Mouse (Mus musculus) ES-Bruce4 (cell line): ENCODE data around the gene Fam83d.

Experiments
- EP300 ChIP-seq: IDR thresholded peaks from 2 replicates; pipeline ENCODE4 v1.6.1; 2011; ENCODE audit warnings: low read depth, low read length; ENCODE audit not compliant: insufficient read depth
- POLR2A ChIP-seq: IDR thresholded peaks from one replicate; pipeline ENCODE4 v1.8.1; 2011; ENCODE audit warnings: low read length; ENCODE audit not compliant: insufficient read depth

- no peak for TF ChIP-seq POLR2A
- peak; percentile 65; the same call in 1 of the 2 replicates for TF ChIP-seq EP300
Observed at GRCm38 (mm10) chr2:158794494-158795004, 26.7 kb downstream of the Fam83d start, which contains the start of gene Dhx35.
